Mouse (Mus musculus) duodenum, adult 2 months (tissue): ENCODE data around the gene Magi1. TPM values are rescaled to one million over a fixed set of nuclear protein-coding genes. Genes with fewer than 3 reads are reported as not detected.

Experiments
- polyA plus RNA-seq: library from polyadenylated mRNA; depleted of rRNA; stranded (reverse); fragments of >200 nt; gene quantifications from 2 replicates; pipeline ENCODE4 v1.2.3, GENCODE M21; 2012; ENCODE audit warnings: low replicate concordance; rRNA removed

The Magi1 gene
- polyA plus RNA-seq: 3.4 and 4.4 TPM in 2 replicates

DNA sequence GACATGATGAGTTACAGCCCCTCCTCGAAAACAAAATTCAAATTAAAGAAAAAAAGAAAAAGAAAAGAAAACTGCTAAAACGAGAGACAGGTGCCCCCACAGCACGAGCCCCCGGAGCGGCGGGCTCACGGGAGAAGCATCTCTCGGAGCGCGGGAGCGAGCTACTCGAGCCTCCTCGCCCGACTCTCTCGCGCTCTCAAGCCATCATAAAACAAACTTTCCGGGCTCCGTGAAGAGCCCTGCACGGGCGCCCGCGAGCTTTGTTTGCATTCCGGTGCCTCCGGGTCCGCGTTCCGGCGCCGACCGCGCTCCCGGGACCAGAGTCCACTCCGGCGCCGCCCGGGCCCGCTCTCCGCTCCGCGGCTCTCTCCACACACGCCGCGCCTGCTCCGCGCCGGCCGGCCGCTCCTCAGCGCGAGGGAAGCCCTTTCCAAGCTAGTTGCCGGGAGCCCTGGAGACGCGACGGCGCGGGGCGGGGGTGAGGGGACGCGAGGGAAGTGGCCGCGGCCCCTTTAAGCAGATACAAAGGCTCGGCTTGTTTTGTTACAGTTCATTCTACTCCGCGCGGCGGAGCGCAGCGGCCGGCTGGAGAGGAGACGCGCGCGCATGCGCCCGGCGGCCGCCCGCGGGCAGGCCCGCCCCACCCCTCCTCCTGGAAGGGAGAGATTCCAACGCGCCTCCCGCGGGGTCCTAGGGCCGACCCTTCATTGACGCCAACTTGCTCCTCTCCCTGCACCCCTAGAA lies at the start of gene Magi1:
TSS of gene Magi1 (minus strand) at position 600 of the 744 bp plus-strand sequence.

Other genes with a start within 250 kb of the Magi1 start
- gene Slc25a26, start 216.4 kb upstream of the Magi1 start, polyA plus RNA-seq: 4.6 and 4.7 TPM in 2 replicates